ENCODE assay signal across 7 mouse cellular contexts in genomic region chr2:27678331-27678730, GRCm38 (mm10). TPM values are rescaled to one million over a fixed set of nuclear protein-coding genes. Genes with fewer than 3 reads are reported as not detected.
DNase-seq lines count a peak whose midpoint lies in the region; ATAC-seq and TF ChIP-seq lines count a peak whose summit lies in the region.

No protein-coding gene starts in this region.

- peak overlapping the region; percentile 72 for H3K9ac ChIP-seq in forebrain, postnatal 0 days
- peak overlapping the region; percentile 86 for H3K9ac ChIP-seq in liver, embryonic 11.5 days (ENCODE audit: low read depth, low read length)
- H3K9ac ChIP-seq in stomach, postnatal 0 days (ENCODE audit: low read length), result peak overlapping the region; percentile 95

- WGBS in spleen, adult 2 months, result 62% methylated on average over 4 of the region's 4 CpGs
- 16% methylated on average over 4 of the region's 4 CpGs for WGBS in forebrain, postnatal 0 days
- 38% methylated on average over 4 of the region's 4 CpGs for WGBS in liver, embryonic 11.5 days
- 17% methylated on average over 4 of the region's 4 CpGs for WGBS in stomach, postnatal 0 days

- H3K4me1 ChIP-seq in spleen, adult 2 months (ENCODE audit: control insufficient read depth, insufficient read depth, insufficient read length), result no peaks in the 10 kb centered on the region; the same call in 1 of the 2 replicates
- H3K4me1 ChIP-seq in forebrain, postnatal 0 days (ENCODE audit: insufficient read depth), result peaks cover 7% of the 10 kb centered on the region; the same call in 1 of the 2 replicates
- H3K4me1 ChIP-seq in liver, embryonic 11.5 days (replicated peaks; ENCODE audit: control insufficient read depth, insufficient read depth, low read length), result peaks cover 37% of the 10 kb centered on the region
- H3K4me1 ChIP-seq in stomach, postnatal 0 days (replicated peaks; ENCODE audit: control insufficient read depth, insufficient read depth), result peaks cover 30% of the 10 kb centered on the region

- no peak for ATAC-seq in forebrain, postnatal 0 days
- ATAC-seq in liver, embryonic 11.5 days (replicated peaks; ENCODE audit: low FRiP score), result no peak
- ATAC-seq in stomach, postnatal 0 days (ENCODE audit: low FRiP score, low TSS enrichment), result no peak
- no peak for ATAC-seq in granulocyte monocyte progenitor cell, adult 5-6 weeks (replicated peaks; ENCODE audit: poor library complexity, severe bottlenecking)

- peaks cover 3% of the 10 kb centered on the region; the same call in 1 of the 2 replicates for H3K27me3 ChIP-seq in spleen, adult 2 months (ENCODE audit: control insufficient read depth, insufficient read depth, low read length)
- no peaks in the 10 kb centered on the region for H3K27me3 ChIP-seq in forebrain, postnatal 0 days (ENCODE audit: insufficient read depth, low read length)
- peaks cover 10% of the 10 kb centered on the region; the same call in 1 of the 2 replicates for H3K27me3 ChIP-seq in liver, embryonic 11.5 days (replicated peaks; ENCODE audit: control insufficient read depth, insufficient read depth, low read length)
- H3K27me3 ChIP-seq in stomach, postnatal 0 days (ENCODE audit: control insufficient read depth, insufficient read depth, low read length), result no peaks in the 10 kb centered on the region

- TF ChIP-seq EP300 in stomach, postnatal 0 days (optimal IDR thresholded peaks at IDR 0.05), result no peak

- peak overlapping the region; percentile 72 for H3K27ac ChIP-seq in spleen, adult 2 months (ENCODE audit: insufficient read depth, low read length)
- no peak overlapping the region for H3K27ac ChIP-seq in forebrain, postnatal 0 days (ENCODE audit: low read depth, low read length)
- no peak overlapping the region for H3K27ac ChIP-seq in liver, embryonic 11.5 days (ENCODE audit: low read depth, low read length)
- H3K27ac ChIP-seq in stomach, postnatal 0 days (replicated peaks), result peak overlapping the region; percentile 86

- TF ChIP-seq CTCF in spleen, adult 2 months (IDR thresholded peaks at IDR 0.05; ENCODE audit: extremely low read depth, insufficient read depth, insufficient read length, insufficient replicate concordance), result no peak
- no peak for TF ChIP-seq CTCF in forebrain, postnatal 0 days (IDR thresholded peaks at IDR 0.05; ENCODE audit: low read depth)
- no peak for TF ChIP-seq CTCF in stomach, postnatal 0 days (IDR thresholded peaks at IDR 0.05; ENCODE audit: low read depth)

- DNase-seq in spleen, adult 2 months (ENCODE audit: low read depth in 1 of 2, low spot score in 2 of 2), result no peak
- no peak for DNase-seq in spleen, postnatal 4 days (ENCODE audit: low spot score in 2 of 2)
- no peak for DNase-seq in forebrain, postnatal 0 days
- no peak for DNase-seq in liver, embryonic 11.5 days (ENCODE audit: low spot score)
- no peak for DNase-seq in stomach, postnatal 0 days (ENCODE audit: low spot score)
- no peak for DNase-seq in MN1 (ENCODE audit: low spot score)

- H3K36me3 ChIP-seq in spleen, adult 2 months (ENCODE audit: control insufficient read depth, insufficient read depth, low read length), result no peaks in the 10 kb centered on the region
- H3K36me3 ChIP-seq in forebrain, postnatal 0 days (ENCODE audit: insufficient read depth), result no peaks in the 10 kb centered on the region
- H3K36me3 ChIP-seq in liver, embryonic 11.5 days (ENCODE audit: control insufficient read depth, insufficient read depth, low read length), result no peaks in the 10 kb centered on the region
- H3K36me3 ChIP-seq in stomach, postnatal 0 days (ENCODE audit: control insufficient read depth, insufficient read depth, low read length), result no peaks in the 10 kb centered on the region

- H3K4me3 ChIP-seq in spleen, adult 2 months (ENCODE audit: extremely low read depth, insufficient read depth, insufficient read length), result peak overlapping the region; percentile 68
- peak overlapping the region; percentile 83 for H3K4me3 ChIP-seq in forebrain, postnatal 0 days (ENCODE audit: low read depth, low read length)
- peak overlapping the region; percentile 78 for H3K4me3 ChIP-seq in liver, embryonic 11.5 days (ENCODE audit: low read depth, low read length)
- peak overlapping the region; percentile 89 for H3K4me3 ChIP-seq in stomach, postnatal 0 days (ENCODE audit: low read depth, low read length)

- H3K9me3 ChIP-seq in forebrain, postnatal 0 days (ENCODE audit: low read length), result no peaks in the 10 kb centered on the region
- no peaks in the 10 kb centered on the region for H3K9me3 ChIP-seq in liver, embryonic 11.5 days (ENCODE audit: control insufficient read depth, low read length)
- H3K9me3 ChIP-seq in stomach, postnatal 0 days (ENCODE audit: control insufficient read depth, low read length), result no peaks in the 10 kb centered on the region

- peak overlapping the region; percentile 96 for H3K4me2 ChIP-seq in forebrain, postnatal 0 days (ENCODE audit: low read depth)
- H3K4me2 ChIP-seq in liver, embryonic 11.5 days, result peak overlapping the region; percentile 75
- peak overlapping the region; percentile 78 for H3K4me2 ChIP-seq in stomach, postnatal 0 days (replicated peaks; ENCODE audit: low read depth)

- no peak for TF ChIP-seq POLR2A in spleen, adult 2 months (IDR thresholded peaks at IDR 0.05; ENCODE audit: low read depth, low read length)

RNA-seq across cellular contexts. Expression of gene Rxra, which starts 2.1 kb away (rescaled TPM):
- polyA plus RNA-seq in spleen, adult 2 months (2012; rRNA removed), result 40.6 and 44.9 TPM in 2 replicates
- 9.4 and 19.3 TPM in 2 replicates for total RNA-seq in forebrain, postnatal 0 days (2014; rRNA removed)
- polyA plus RNA-seq in forebrain, postnatal 0 days (2015; fragmentation: Nextera tagmentation; extraction: Ambion mirVana), result 1.7 and 2.1 TPM in 2 replicates
- 5.2 and 5.5 TPM in 2 replicates for polyA plus RNA-seq in liver, embryonic 11.5 days (2014; fragmentation: Nextera tagmentation; extraction: Ambion mirVana)
- polyA plus RNA-seq in stomach, postnatal 0 days (2015; fragmentation: Nextera tagmentation; extraction: Ambion mirVana), result 8.7 and 10.5 TPM in 2 replicates
- total RNA-seq in granulocyte monocyte progenitor cell, adult 5-6 weeks (2014; fragmentation: Nextera tagmentation), result 1.8 and 3.2 TPM in 2 replicates
- total RNA-seq in granulocyte monocyte progenitor cell, adult 5-6 weeks (2017), result 0.77 and 1.4 TPM in 2 replicates

Comparison
In these comparisons a context has a peak if more than half of its experiments do, and no peak if none do; other contexts are left out.
1. H3K27ac ChIP-seq: peak in spleen, adult 2 months (single experiment) and stomach, postnatal 0 days (single experiment); none in forebrain, postnatal 0 days (single experiment) and liver, embryonic 11.5 days (single experiment).
2. Peak in every context shown above with its lines, with median percentiles within 50 percentile points of each other: H3K4me3 ChIP-seq, H3K4me2 ChIP-seq and H3K9ac ChIP-seq.